Mouse (Mus musculus): ENCODE results near the gene Olfr1393.

DNA sequence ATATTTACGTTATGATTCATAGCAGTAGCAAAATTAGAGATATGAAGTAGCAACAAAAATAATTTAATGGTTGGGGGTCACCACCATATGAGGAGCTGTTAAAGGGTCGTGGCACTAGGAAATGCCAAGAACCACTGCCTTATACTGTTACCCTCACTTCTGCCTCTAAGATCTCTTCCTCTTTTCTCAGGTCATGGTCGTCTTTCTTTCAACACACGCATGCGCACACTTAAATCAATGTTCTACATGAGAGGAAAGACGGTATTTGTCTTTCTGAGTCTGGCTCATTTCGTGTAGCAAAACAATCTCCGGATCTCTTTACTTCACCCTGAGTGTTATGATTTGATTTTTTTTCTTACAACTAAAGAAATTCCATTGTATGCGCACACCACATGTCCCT, 8.3 kb upstream of the Olfr1393 start:
- no peak for TF ChIP-seq CTCF (IDR thresholded peaks at IDR 0.05; ENCODE audit: control insufficient read depth, insufficient read depth, low read length)
- no peak for TF ChIP-seq POLR2A (IDR thresholded peaks at IDR 0.05; ENCODE audit: borderline replicate concordance, control insufficient read depth, low read depth, low read length)

All from bone marrow, adult 2 months (tissue).